ENCODE assay signal across 26 mouse cellular contexts in genomic region chr10:31827041-31827440, GRCm38 (mm10).
"Had no signal": no experiment of that assay in that cellular context is flagged by ENCODE, and none has a peak within 500 bp of the region (broad histone marks: within the 10 kb centered on the region; RNA-seq: fewer than 3 reads in every experiment).

No protein-coding gene starts in this region.

- H3K4me3 ChIP-seq: heart, adult 2 months; heart, embryonic 10.5 days; heart, embryonic 12.5 days; heart, embryonic 13.5 days; heart, embryonic 15.5 days; hindbrain, embryonic 10.5 days; hindbrain, embryonic 12.5 days; hindbrain, embryonic 13.5 days; hindbrain, embryonic 15.5 days; intestine, embryonic 15.5 days; kidney, embryonic 15.5 days; layer of hippocampus, adult 2 months; left cerebral cortex, adult 2 months had no signal

- H3K9ac ChIP-seq: heart, embryonic 12.5 days; heart, embryonic 13.5 days; heart, embryonic 15.5 days; hindbrain, embryonic 12.5 days; hindbrain, embryonic 13.5 days; hindbrain, embryonic 14.5 days; hindbrain, embryonic 15.5 days; intestine, embryonic 15.5 days; kidney, embryonic 15.5 days had no signal

- DNase-seq: heart, adult 18-20 months; heart, adult 2 months; heart, postnatal 14 days; heart, postnatal 36 days; heart, postnatal 4 days; kidney, postnatal 10 days; kidney, postnatal 14 days; kidney, postnatal 36 days; kidney, postnatal 4 days; layer of hippocampus, adult 9-11 months; layer of hippocampus, postnatal 36 days had no signal

- H3K4me1 ChIP-seq: heart, embryonic 10.5 days; heart, embryonic 12.5 days; heart, embryonic 13.5 days; heart, embryonic 15.5 days; hindbrain, embryonic 10.5 days; hindbrain, embryonic 12.5 days; hindbrain, embryonic 13.5 days; hindbrain, embryonic 15.5 days; intestine, embryonic 15.5 days; kidney, embryonic 15.5 days had no signal

- H3K27ac ChIP-seq: heart, adult 2 months; heart, embryonic 10.5 days; heart, embryonic 13.5 days; heart, embryonic 15.5 days; hindbrain, embryonic 10.5 days; hindbrain, embryonic 12.5 days; hindbrain, embryonic 13.5 days; hindbrain, embryonic 14.5 days; hindbrain, embryonic 15.5 days; hindbrain, postnatal 0 days; intestine, embryonic 15.5 days; kidney, embryonic 15.5 days; kidney, postnatal 0 days; layer of hippocampus, adult 2 months; left cerebral cortex, adult 2 months had no signal

- H3K36me3 ChIP-seq: heart, embryonic 10.5 days; heart, embryonic 12.5 days; heart, embryonic 13.5 days; heart, embryonic 15.5 days; hindbrain, embryonic 10.5 days; hindbrain, embryonic 12.5 days; hindbrain, embryonic 13.5 days; hindbrain, embryonic 15.5 days; intestine, embryonic 15.5 days; kidney, embryonic 15.5 days had no signal

- H3K27me3 ChIP-seq: heart, embryonic 12.5 days; heart, embryonic 13.5 days; heart, embryonic 15.5 days; hindbrain, embryonic 12.5 days; hindbrain, embryonic 13.5 days; hindbrain, embryonic 15.5 days; intestine, embryonic 15.5 days; kidney, embryonic 15.5 days had no signal
